Mouse (Mus musculus) layer of hippocampus, adult 8-10 months (tissue): ENCODE data around the gene Lipi. TPM values are rescaled to one million over a fixed set of nuclear protein-coding genes. Genes with fewer than 3 reads are reported as not detected.
A peak's percentile ranks its signal among the peaks of the same experiment; 100 is the strongest.

Experiments
- DNase-seq, 2 experiments: peaks; one replicate each; pipeline ENCODE4 v3.0.0; 2022; ENCODE audit warnings: low spot score in 2 of 2
- total RNA-seq, 4 experiments: library from RNA; stranded (reverse); gene quantifications; 2 replicates each; pipeline ENCODE4 v1.2.4; 2022

Lipi gene
- total RNA-seq: under 1 TPM in 1 of 4 experiments, not detected in 3; 0.29 TPM

DNA sequence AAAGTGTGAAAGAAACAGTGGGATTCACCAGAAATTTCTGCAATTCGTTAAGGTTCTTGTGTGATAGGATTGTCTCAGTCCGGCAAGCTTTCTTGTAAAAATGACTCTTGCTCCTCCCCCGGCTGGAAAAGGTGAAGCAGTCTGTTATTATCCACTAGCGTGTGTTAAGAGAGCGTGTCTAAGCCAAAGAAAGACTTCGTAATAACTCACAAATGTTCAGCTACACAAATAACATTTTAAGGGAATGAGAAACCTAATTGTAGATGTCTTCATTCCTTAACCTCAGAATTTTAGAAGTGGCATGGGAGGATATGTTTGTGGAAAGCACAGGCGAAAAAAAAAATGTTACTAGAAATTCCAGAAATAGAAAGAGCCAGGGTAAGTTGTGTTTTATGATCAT is at the start of gene Lipi:
Gene Lipi (minus strand): TSS at position 101 of the 400 bp plus-strand sequence.
- no peak for DNase-seq

DNA sequence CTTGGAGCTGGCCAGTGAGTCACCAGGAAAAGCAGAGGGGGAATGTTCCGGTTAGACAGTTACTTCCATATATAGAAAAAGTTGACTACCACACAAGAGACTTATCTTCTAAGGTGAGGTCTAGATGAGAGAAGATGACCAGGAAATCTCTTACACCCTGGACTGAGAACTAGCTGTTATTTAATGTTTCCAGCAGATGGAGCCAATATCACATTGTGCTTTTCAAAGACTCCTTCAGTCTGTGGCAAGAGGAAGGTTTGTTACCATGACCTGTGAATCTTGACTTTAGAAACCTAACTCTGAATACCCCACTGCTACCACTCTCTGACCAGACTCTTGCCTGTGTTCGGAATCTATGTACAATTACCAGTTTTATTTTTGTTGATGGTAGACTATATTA is 42.0 kb upstream of the Lipi start:
- DNase-seq: no peak

DNA sequence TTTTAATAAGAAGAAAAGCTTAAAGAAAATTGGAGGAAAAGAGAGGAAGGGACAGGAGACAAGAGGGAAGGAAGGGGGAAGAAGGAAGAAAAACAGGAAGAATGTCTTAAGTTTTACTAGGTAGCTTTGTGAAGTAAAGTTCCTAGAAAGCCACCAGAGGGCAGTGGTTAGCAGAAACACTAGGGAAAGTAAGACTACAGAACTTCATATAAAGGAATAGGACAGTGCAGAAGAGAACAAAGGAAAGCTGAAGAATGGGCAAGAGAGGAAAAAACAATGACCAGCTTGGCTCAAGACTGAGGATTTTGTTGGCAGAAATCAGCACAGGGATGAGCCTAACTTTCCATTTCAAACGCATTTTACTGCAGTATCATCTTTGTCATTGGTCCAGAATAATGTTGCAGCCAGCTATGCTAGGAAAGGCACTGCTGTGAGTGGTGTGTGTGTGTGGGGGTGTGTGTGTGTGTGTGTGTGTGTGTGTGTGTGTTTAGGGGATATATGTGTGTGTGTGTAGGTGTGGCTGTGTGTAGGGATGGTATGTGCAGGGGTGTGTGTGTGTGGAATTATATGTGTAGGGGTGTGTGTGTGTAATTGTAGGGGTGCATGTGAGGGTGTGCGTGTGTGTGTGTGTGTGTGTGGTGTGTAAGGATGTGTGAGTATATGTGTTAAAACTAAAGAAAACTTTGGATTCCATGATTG is 31.9 kb upstream of the Lipi start:
- no peak for DNase-seq

DNA sequence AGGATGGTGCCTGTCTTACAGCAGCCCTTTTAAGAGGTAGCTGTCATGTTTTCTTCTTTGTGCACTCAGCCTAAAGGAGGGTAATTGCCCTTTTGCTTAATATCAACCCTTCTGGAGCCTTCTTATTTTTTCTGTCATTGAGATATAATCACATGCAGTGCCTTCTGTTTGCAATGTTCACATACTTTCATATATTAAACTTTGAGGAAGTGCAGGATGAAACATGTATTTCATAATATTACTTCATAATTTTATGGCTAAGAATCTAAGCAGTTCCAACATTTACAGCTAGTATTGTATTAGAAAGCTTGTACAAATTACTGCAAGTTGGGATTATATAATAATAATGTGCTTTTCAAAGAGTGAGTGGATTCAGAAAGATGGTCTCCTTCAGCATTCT is 26.7 kb upstream of the Lipi start:
- DNase-seq: no peak

DNA sequence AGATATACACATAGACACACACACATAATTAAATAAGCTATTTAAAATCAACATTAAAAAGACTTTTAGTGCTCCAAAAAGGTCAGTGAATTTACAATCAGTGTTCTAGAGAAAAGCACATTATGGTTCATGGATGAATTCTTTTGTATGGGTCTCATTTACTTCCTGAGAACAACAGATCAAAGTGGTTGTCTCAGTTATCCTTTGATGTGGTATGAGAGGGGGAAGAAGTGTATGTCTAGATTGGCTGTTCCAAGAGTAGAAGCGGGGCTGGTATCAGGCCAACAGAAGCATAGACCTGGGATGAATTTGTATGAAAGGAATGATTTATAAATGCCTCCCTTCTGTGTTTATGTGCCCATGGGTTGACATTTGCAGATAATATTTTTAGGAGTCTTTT is 20.6 kb upstream of the Lipi start:
- DNase-seq: no peak

DNA sequence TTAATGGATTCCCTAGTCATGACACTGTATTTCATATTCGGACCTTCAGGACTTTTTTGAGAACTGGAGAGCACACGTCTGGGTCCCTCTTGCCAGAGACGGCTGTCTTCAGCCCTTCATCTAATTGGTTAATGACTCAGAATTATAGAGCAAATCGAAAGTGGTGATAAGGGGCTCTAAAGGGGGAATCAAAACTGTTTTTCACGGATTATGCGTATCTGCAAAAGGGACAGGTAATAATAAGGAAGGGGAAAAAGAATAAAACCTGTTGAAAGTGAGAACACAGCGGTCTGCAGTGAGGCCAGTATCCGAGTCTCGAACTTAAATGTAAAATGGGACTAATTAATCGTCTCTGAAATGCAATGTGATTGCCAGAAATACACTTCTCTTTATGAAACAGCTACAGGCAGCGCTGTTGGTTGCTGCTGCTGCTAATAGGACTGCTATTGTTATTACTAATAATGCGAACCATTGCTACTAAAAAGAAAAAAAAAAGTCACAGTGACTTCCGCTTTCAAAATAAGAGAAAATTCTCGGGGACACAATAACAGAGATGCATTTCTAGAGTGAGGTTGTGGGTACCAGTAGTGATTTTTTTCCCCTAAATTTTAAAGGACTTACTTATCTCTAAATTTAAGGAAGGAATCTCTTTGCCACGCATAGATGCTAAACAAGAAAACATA is 7.8 kb upstream of the Lipi start:
- DNase-seq: no peak

DNA sequence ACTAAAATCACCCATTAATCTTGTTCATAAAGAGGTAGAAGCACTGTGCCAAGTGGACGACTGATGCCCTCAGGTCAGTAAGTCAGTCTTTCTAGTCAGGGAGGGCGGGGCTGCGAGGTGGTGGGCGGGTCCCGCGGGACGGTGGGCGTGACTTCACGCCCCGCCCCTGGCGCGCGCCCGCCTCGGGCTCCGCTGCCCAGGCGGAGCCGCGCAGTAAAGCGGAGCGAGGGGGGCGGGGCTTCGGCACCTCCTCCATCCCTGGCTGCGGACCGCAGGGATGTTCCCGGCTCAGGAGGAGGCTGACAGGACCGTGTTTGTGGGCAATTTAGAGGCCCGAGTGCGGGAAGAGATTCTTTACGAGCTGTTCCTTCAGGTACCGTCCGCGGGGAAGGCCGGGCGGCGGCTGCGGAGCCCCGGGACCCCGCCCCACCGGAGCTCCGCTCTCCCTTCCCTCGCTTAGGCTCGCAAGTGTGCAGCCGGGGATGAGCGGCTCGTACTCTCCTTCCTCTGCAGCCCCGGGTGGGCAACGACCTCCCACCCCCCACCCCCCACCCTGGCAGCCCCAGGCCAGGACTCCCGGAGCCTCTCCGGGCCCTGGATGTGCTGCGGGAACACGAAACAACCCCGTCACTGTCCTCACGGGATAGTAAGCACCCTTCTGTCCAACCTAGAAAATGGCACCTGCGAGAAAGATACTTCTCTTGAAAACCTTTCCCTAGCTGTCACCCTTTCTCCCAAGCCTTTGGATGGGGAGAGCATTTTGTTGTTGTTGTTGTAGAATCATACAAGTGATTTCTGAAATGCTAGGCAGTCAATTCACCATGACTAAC is 7.0 kb upstream of the Lipi start, which contains the start of gene Rbm11:
Gene Rbm11 (plus strand): TSS at position 174 of the 830 bp plus-strand sequence.
- DNase-seq: peak; percentile 63 to 69

DNA sequence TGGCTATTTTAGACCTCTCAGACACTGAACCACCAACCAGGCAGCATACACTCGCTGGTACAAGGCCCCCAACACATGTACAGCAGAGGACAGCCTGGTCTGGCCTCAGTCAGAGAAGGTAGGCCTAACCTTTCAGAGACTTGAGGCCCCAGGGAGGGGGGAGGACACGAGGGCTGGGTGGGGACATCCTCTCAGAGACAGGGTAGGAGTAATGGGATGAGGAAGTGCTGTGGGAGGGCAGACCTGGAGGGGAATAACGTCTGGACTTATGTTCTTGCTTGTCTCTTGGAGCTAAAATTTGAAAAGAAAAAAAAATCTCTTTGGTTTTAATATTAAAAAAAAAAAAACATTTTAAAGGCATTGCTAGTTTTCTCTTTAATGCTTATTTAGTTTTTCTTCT is 605 bp upstream of the Lipi start:
- no peak for DNase-seq

DNA sequence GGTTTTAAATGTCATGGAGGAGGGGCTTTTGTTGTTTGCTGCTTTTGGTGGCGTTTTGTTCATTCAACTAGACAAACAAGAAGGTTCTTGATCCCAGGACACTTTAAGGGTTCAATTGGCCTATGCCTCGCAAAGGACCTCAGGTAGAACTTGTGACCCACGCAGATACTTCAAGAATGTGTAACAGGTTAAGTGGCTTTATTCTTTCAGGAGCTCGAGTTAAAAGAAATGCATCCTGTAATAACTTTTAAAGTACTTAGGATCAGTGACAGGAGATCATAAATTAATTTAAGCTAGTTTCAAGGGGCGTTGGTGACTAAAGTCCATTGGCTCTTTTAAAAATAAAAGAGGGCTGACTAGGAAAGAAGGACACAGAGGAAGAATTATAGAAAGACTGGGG is 3.6 kb downstream of the Lipi start:
- DNase-seq: no peak

DNA sequence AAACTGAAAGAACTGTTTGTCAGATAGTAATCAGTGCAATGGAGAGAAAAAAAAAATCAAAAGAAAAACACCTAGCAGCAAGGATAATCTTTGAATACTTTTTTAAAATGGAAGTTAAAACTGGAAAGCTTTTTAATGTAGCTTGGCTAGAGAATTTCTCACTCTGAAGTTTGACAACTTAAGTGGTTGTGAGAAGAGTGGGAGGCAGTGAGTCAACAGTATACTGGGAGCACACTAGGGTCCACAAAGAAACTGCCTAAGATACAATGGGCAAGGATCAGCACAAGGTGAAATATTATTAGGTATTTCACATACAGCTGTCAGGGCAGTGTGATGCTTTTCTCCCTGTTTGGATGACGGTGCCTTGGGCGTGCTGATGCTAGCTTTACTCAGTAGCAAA is 23.0 kb downstream of the Lipi start:
- DNase-seq: no peak

DNA sequence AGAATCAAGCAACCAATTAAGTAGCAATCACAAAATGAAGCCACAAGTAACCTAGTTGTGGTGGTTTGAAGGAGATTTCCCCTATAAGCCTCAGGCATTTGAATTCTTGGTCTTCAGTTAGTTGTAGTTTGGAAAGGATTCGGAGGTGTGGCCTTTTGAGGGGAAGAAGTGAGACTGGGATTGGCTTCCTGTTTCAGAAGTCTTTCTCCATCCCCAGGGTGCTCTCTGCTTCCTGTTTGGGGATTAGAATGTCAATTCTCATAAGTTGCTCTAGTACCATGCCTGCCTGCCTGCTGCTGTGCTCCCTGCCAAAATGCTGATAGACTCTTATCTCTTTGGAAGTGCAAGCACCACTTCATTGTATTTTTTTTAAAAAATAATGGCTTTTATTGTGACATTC is 40.6 kb downstream of the Lipi start:
- no peak for DNase-seq

DNA sequence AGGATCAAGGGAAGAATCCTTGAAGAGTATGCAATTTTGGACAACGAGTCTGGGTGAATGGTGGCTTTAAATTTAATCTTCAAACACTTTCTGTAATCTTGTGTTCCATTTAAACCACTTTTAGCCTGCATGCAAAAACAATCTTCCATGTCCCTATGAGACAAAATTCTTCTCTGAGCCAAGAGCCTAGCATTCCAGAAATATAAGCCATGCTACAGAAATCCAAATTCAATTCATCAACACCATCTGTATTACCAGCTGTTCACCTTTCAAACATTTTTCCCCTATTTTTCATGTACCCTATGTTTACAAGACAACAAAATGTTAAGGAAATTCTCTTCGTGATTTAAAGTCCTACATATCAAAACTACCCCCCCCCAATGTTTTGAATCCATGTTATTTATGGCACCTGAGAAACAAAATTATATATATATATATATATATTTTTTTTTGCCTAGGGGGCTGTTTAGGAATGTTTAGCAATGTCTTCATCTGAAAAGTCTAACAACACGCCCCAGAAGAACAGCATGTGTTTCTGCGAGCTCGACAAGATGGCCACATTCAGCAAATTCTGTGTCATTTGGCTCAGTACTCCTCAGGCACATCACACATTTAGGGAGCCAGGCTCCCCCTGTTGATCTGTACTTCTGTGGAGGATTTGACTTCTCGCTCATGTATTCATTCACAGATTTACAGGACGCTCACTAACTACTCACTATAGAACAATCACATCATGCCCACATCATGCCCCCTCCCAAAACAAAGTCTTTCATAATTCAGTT is 47.9 kb downstream of the Lipi start:
- peak; percentile 38 to 53 for DNase-seq

DNA sequence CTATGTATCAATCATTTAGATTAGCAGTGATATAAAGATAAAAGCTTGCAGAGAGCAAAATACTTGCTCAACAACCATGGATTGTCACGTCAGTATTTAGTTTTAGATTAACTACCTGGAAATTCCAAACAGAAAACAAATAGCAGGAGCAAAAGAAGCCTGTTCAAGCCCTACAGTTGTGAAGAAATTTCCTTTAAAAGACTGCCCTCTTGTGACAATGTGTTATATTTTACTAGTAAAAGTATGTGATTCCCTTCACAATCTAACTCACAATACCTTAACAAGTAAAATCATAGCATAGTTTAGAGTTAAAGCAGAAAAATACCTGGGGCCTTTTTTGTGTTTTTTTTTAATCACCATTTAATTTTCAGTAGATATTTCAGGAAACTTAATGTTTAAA is 54.2 kb downstream of the Lipi start:
- no peak for DNase-seq

DNA sequence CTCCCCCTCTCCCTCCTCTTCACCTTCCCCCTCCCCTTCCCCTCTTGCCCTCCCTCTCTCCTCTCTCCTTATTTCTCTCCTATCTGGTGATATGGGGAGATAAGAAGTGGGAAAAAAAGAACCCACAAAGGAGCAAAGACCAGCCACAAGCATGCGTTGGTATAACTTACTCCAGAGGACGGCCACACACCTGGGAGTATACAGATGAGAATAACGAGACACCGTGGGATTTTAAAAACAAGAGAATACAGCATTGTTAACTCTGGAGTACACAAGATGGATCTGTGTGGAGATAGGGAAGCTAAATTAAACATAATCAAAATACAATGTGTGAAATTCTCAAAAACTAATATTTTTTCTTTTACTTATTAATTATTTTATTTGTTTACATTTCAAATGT is 89.3 kb downstream of the Lipi start:
- no peak for DNase-seq

Other genes starting within 250 kb of the Lipi start
- gene Rbm11, start 6.8 kb upstream of the Lipi start, total RNA-seq: 1 to 10 TPM; 5.1 to 9.0 (median 6.7) TPM
- 10 to 100 TPM; 36.7 to 43.1 (median 38.9) TPM for gene Hspa13, start 181.0 kb upstream of the Lipi start, total RNA-seq